Mouse (Mus musculus) erythroid progenitor cell, adult 5-6 weeks (primary cell): ENCODE results near the gene Fez2. TPM values are rescaled to one million over a fixed set of nuclear protein-coding genes. Genes with fewer than 3 reads are reported as not detected.

Source experiments
- ATAC-seq: replicated peaks from 2 replicates; pipeline ENCODE4 v1.8.0; 2016; ENCODE audit warnings: moderate number of reproducible peaks, mild to moderate bottlenecking, moderate TSS enrichment, inconsistent platforms; ENCODE audit not compliant: poor library complexity, low FRiP score, severe bottlenecking
- total RNA-seq, 2 experiments: library from RNA; stranded (forward) in 1 of 2; stranded (reverse) in 1 of 2; fragments of 150-400 nt in 1 of 2; fragments of 186-747, 209-891 nt in 1 of 2; gene quantifications; 2 replicates each; pipeline versions ENCODE4 v1.2.3 to v1.2.4; 2015 to 2017; ENCODE audit warnings: low replicate concordance in 2 of 2

The Fez2 gene
- total RNA-seq, 2 experiments from 2014 or later: 5.9 to 9.6 TPM

DNA sequence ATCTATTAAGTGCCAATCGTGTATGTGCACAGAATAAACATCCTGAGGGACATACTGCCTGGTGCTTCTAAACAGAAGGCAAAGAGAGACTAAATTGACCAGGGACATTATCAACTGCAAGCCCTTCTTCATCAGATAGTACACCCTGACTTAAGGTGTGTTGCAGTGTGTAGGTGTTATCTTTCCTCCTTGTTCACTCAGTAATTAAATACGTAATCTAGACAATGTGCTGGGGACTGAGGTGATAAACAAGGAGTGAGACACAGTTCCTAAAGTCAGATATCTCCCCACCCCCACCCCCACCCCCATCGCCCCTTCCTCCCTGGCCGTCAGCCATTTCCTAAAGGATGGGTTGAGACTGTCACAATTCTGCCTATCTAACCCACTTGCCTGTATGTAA lies 90.8 kb downstream of the Fez2 start:
- ATAC-seq: no peak

DNA sequence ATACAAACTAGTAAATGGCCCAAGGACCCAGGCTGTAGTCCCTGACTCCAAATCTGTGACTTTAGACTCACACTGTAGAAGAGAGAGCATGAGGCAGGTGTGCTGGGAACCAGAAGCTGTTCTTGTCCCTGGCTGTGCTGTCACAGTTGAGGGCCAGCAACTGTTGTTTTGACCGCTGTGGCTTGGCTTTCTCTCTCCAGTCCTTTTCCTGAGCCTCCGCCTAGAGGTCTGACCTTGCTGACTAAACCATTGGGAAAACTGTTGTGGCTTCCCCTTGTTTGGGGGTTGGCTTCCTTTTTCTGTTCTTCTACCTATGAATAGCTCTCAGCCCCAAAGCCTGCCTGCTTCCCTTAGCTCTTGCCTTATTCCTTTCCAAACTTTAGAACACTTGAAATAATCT lies 91.6 kb downstream of the Fez2 start:
- ATAC-seq: no peak

DNA sequence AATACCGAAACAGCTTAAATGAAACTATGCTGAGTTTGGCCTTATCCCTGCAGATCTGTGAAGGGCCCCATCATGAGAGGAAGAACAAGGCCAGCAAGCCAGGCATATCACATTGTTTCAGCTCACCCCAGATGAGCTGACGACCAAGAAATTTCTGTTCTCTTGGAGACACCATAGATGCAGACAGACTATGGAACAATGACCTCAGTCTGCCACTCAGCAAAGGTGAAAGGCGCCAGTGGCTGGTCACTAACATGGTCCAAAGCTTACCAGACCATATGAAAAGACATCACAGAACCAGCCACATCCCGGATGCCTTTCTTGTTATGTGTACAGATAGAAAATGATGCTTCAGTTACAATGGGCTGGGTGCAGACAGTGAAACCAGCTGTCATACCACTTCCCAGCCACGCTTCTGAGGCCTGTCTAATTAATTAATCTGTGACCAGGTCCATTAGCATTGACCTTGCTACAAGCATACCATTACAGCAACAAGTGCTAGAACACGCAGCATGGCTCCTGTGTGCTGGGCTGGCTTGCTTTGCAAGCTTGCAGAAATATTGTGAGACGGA lies 92.1 kb downstream of the Fez2 start:
- no peak for ATAC-seq

DNA sequence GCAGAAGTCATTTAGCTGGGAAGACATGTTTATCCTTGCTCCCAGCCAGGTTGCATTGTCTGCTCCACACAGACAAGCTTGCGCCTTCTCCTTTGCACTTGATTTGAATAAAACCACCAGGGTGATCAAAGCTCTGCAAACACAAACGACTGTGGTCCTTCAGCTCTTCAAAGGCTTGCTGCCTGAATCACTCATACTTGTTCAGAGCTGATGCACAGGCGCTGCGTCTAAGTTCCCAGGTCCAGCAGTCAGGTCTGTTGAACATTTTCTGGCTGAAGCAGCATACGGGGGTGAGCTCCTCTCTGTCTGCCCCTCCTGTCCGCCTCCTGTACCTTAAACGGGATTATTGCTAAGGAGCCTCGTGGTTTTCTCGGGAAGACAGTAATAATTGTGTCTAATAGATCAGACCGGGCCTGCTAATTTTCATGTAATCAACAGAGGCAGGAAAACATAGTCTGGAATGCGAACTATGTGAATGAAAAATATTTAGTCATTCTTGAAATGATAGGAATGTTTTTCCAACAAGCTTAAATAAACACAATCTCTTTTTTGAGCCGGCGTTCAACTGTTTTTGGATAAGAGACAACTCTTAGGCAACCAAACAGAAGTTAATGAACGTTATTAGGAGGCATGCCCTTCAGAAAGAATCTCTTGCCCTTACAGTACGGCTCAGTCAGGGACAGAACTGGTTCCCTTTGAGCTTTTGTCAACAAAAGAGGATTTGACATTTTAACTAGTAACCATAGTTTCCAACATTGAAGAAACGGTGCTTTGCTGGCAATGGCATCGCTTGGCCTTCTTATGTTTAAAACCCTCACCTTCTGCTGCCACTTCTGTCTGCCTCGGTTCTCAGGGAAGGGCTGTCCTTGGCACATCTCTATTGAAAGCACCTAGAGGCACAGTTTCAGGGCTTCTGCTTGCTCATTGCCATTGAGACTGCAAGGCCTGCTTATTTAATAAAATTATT lies 95.3 kb downstream of the Fez2 start:
- no peak for ATAC-seq

DNA sequence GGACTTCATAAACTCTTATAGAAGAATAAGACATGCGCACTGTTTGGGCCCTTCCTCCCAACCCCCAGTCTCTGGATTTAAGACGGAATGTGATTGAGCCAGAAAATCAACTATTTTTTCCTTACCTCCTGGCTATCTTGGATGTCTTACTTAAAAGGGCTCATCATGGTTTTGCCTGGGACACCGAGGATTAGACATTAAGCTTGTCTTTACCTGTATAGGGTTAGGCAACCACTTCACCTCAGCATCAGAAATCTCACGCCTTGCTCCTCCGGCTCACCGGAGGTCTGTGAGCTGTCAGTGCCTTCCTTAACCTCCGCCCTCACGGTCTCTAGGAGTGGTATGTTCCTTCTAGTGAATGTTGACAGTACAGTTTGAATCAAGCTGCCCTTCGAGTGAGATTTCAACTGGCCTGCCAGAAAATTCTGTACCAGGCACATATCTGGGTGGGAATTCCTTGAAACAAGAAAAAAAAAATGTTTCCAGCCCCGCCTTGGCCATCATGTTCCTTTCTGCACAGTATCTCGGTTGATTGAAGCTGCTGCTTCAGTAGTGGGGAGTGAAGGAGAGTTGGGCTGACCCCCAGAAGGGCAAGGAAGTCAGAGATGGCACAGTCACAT lies 96.6 kb downstream of the Fez2 start:
- ATAC-seq: no peak

Other genes starting within 250 kb of the Fez2 start
- 0.36 and 0.84 TPM in 2 replicates for gene Crim1, start 217.9 kb downstream of the Fez2 start, total RNA-seq (2015; ENCODE audit: low replicate concordance)
- 2.1 TPM in 1 of 2 replicates, not detected in the other for gene Crim1, start 217.9 kb downstream of the Fez2 start, total RNA-seq (2017; ENCODE audit: low replicate concordance)
- gene Vit, start 89.9 kb upstream of the Fez2 start, total RNA-seq (2015; ENCODE audit: low replicate concordance): not detected in 2 replicates
- gene Vit, start 89.9 kb upstream of the Fez2 start, total RNA-seq (2017; ENCODE audit: low replicate concordance): not detected in 2 replicates